Mouse (Mus musculus) left cerebral cortex, postnatal 10 days (tissue): Measurements from ENCODE around the gene Ptpn6. TPM values are rescaled to one million over a fixed set of nuclear protein-coding genes. Genes with fewer than 3 reads are reported as not detected.

Experiments used
- DNase-seq, 2 experiments: peaks; one replicate each; pipeline ENCODE4 v3.0.0; 2021 to 2022; ENCODE audit warnings: low spot score in 2 of 2, mixed read lengths in 1 of 2; ENCODE audit errors: extremely low spot score in 1 of 2
- intact Hi-C: fragments of 180-260 bp; cut with DNase I; formaldehyde crosslinking; loops from one replicate; pipeline ENCODE4 v1.15.1; 2025
- total RNA-seq, 2 experiments: library from RNA; stranded (reverse); gene quantifications; 2 replicates each; pipeline ENCODE4 v1.2.3; 2021

Gene Ptpn6
- total RNA-seq, 2 experiments from 2014 or later: 3.4 to 4.7 TPM

DNA sequence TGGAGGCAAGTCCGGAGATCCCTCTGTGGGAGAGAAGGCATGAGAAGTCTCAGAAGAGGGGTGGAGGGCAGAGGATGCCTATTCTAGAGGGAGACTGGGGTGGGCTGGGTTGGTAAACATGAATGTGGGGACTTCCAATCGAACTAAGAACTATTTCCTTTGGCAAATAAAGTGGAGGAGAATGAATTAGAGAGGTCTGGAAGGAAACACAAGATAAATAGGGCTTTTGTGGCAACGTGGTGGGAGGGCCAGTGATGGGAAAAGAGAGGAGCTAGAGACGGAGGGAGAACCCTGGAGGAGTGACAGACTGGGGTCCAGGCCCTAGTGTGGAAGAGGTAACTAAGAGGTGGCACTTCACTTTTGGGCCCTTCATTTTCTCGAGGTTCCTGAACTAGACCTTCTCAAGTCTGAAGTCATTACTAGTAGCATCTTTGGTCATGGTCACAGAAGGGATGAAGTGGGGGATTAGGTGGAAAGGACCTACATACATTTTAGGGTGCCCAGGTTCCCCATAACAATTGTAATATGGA lies 18.9 kb upstream of the Ptpn6 start:
- DNase-seq: no peak
- intact Hi-C loops: loop anchor here (5.0 kb wide), 1 partner anchor 50 kb away; the partner anchor contains the start of gene Spsb2

DNA sequence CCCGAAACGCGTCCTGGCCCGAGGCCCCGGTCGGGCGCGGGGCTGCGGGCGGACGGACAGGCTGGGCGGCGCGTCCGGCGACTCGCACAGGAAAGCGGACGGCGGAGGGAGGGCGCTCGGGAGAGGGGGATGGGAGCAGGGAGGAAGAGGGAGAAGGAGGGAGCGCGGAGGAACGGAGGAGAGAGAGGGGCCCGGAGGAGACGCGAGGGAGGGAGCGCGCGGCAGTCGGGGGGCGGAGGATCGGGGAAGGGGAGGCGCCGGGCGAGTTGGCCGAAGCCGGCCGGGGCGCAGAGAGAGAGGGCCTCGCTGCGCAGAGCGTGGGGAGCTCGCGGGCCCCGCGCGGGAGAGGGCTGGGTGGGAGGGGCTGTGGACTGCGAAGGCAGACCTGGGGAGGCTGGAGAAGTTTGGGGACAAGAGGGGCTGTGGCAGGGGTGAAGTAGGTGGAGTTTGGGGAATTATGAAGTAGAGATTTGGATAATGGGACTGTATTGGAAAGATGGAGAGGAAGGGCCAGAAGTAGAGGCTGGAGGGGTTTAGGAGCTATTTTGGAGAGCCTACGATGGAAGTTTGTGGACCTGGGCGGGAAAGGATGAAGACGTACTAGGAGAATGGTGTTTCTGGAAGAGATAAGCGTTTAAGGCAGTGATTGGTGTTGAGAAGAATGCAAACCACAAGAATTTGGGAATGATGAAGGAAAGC lies 18.3 kb upstream of the Ptpn6 start:
- intact Hi-C loops: loop anchor here (5.0 kb wide), 1 partner anchor 50 kb away; the partner anchor contains the start of gene Spsb2
- DNase-seq: peak; percentile 70 to 94

DNA sequence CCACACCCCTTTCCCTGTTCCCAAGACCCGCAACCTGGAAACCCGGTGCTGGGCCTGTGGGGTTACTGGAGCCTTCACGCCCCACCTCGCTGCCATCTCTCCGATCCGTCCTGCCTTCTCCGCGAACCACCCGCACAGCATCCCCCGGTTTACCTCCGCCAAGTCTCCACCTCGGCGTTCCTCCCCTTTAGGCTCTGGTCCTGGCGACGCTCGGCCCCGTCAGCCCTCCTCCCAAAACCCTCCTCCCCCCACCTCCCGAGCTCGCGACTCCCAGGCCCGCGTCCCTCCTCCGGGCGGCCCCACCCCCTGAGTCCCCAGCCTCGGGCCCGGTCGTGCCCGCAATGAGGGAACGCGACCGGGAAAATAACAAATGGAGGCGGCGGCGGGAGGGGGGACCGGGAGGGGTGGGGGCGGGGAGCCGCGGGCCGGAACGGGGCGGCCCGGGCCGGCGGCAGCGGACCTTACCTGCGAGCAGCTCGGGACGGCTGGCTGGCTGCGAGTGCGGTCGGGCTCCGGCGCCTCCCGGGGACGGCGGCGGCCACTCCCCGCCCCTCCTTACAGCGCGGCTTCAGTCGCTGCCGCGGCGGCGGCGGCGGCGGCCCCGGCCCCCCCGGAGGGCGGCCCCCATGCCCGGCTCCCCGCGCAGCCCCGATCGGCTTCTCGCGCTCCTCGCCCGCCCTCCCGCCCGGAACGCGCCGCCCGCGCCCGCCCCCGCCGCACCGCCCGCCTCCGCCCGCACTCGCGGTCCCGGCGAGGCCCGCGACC lies 17.5 kb upstream of the Ptpn6 start, which contains the start of the genes Gm45234 and Atn1:
TSS of gene Gm45234 (minus strand) at position 191 of the 765 bp plus-strand sequence.
TSS of gene Atn1 (minus strand) at position 694 of the 765 bp plus-strand sequence.
- DNase-seq: peak in 1 of 2 experiments; percentile 88
- intact Hi-C loops: loop anchor here (5.0 kb wide), 1 partner anchor 51 kb away; the partner anchor contains the start of gene Spsb2

DNA sequence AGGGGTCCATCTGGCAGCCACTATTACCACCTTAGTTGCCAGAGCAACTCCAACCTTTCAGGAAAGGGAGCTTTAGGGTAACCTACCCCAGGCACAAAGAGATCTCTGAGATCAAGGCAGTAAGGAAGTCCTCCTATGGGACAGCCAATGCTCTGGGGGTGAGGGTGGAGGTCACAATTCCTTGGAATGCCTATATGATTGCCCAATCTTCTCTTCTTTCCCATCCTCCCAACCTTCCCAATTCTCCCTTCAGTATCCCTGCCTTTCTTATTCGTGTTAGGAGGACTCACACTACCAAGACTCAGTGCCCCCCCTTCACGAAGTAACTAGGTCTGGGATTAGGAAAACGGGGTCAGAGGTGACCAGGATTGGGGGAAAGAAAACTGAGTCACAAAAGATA lies 16.8 kb upstream of the Ptpn6 start:
- no peak for DNase-seq
- intact Hi-C loops: loop anchor here (5.0 kb wide), 1 partner anchor 52 kb away; the partner anchor contains the start of gene Spsb2

DNA sequence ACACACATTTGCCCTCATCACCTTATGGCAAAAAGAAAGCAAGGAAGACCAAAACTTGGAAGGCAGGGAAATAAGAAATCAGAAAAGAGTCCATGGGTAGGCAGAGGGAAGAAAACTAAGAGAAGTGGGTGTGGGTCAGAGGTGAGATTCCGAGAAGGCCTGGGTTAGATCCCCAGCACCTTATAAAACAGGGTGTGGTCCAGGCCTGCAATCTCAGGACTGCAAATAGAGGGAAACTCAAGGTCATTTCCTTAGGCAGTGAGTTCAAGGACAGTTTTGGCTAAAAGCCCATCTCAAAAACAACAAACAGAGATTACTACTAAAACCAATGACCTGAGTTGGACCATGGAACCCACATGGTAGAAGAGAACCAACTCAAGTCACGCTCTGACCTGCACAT lies 15.3 kb upstream of the Ptpn6 start:
- intact Hi-C loops: no loop called here
- DNase-seq: no peak

DNA sequence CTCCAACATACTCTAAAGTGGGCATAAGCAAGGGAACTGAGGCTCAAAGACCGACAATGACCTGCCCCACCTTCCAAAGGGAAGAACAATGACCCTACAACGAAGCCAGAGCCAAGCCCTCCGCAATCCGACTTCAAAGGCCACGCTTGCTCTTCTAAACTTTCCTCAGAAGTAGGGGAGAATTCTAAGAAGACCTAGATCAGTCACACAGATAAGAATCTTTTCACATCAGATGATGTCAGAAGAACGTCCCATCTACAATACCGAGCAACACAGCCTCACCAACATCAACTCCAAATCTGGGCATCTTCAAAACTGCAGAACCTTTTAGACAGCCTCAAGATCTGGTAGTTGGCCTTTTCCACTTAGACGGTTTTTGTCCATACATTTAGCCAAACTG lies 11.9 kb upstream of the Ptpn6 start:
- no peak for DNase-seq
- intact Hi-C loops: no loop called here

DNA sequence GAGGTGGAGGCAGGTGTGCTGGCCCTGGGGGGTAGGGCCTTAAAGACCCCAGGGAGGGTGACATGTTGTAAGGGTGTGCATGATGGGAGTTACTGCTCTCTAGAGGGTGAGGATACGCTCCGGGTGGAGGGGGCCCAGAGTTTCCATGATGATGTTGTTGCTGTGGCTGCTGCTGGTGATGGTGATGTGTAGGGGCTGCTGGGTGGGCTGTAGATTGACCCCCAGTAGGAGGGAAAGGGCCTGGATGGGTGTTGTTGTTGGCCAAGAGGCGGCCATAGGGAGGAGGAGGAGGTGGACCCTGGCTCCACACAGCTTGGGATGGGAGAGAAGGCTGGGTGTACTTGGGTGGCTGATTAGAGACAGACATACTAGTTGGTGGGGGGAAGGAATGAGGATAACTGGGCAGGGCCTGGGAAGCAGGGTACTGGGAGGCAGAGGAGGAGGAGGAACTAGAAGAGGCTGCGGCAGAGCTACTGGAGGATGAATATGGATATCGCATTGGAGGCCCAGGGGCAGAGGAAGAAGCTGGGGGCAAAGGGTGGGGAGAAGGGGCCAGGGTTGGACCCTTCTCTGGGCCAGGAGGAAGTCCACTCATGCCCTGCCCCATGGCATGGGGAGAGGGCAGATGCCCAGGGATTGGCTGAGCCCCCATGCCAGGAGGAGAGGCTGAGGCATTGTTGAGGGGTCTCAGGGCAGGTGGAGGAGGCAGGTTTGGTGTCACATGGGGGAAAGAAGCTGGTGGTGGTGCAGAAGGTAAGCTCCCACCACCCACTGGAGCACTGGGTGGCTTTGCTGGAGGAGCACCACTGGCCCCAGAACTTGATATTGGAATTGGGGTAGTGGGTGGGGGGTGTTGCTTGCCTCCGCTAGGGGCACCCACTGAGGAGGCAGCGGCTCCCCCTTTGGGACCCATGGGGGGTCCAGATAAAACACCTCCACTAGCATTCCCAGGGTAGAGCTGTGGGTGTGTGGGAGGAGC lies 8.4 kb upstream of the Ptpn6 start:
- intact Hi-C loops: no loop called here
- peak in 1 of 2 experiments; percentile 29 for DNase-seq

DNA sequence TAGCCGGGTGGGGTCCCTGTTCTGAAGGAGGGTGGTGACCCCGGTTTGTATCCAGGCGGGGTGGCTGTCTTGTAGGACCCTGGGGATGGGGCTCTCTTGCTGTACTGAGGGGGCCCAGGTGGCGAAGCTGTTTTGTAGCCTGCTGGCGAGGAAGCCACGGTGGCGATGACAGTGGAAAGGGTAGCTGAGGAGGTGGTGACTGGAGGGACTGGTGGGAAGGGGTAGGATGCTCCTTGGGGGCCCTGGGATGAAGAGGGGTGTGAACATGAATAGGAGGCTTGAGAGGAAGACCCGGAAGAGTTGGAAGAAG lies 7.7 kb upstream of the Ptpn6 start:
- intact Hi-C loops: no loop called here
- DNase-seq: peak in 1 of 2 experiments; percentile 36

DNA sequence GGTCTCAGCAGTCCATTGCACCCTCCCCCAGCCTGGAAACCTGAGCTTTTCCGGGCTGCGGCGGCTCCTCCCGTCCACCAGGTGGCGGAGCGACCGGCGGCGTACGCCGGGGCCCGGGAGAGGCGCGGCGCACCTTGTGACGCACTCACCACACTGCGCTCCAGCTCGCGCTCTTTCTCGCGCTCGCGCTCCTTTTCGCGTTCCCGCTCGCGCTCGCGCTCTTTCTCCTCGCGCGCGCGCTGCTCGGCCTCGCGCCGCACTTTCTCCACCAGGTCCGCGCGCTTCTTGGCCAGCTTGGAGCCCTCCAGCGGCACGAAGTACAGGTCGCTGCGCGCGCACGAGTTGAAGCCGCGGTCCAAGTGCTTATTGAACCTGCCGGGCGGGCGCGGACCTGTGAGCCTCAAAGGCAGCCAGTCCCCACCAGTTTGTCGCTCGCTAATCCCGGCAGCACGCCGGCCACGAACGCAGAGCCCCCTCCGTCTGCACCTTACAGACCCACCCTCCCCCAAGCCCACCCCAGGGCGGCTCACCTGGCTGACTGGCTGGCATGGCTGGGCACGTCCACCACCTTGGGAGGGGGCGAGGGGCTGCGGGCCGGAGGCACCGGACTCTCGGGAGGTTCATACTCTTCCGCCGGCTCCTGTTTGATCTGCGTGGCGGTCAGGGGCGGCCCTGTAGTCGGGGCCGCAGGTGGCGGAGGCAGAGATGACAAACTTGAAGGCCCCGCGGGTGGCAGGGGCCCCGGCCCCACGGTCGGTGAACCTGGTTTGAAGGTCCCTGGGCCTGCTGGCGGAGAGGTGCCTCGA lies 7.2 kb upstream of the Ptpn6 start:
- DNase-seq: peak; percentile 92 to 95
- intact Hi-C loops: no loop called here

DNA sequence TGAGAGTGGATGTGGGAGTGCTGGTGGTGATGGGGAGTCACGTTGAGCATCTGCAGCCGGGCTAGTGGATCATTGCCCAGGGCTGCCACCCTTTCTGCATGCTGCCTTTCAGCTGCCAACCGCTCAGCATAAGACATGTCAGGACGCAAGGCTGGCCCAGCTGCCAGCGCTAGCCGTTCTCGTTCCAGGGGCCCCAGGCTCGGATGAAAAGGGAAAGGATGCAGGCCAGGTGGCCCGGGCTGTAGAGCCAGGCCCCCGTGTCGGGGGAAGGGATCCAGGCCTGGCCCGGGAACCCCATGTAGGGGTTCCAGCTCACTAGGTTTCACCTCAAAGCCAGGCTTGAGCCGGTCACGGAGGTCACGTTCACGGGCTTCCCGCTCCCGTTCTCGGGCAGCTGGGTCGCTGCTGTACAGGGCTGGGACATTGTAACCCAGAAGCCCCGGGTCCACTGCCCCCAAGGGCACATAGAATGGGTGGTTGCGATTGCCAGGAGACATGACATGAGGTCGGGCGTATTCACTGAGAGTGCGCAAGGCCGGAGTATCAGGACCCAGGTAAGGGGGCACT lies 6.3 kb upstream of the Ptpn6 start:
- intact Hi-C loops: no loop called here
- peak in 1 of 2 experiments; percentile 72 for DNase-seq

DNA sequence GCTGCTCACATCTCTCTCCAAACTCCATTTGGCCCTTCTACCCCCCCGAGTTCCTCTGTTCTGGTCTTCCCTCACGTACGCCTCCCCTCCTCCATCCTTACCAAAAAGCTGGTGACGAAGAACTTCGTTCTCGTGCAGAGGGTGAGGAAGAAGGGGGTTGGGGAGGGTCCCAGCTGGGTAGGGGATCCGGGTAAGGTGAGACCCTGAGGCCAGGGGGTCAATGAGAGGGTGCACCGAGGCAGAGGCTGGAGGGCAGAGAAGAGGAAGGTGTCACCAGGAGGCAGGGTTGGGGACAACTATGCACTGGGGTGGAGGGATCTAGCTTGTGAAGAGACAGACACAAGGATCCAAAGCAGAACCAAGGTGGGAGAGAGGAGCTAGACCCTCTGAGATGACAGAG lies 5.1 kb upstream of the Ptpn6 start:
- intact Hi-C loops: no loop called here
- DNase-seq: peak in 1 of 2 experiments; percentile 49

DNA sequence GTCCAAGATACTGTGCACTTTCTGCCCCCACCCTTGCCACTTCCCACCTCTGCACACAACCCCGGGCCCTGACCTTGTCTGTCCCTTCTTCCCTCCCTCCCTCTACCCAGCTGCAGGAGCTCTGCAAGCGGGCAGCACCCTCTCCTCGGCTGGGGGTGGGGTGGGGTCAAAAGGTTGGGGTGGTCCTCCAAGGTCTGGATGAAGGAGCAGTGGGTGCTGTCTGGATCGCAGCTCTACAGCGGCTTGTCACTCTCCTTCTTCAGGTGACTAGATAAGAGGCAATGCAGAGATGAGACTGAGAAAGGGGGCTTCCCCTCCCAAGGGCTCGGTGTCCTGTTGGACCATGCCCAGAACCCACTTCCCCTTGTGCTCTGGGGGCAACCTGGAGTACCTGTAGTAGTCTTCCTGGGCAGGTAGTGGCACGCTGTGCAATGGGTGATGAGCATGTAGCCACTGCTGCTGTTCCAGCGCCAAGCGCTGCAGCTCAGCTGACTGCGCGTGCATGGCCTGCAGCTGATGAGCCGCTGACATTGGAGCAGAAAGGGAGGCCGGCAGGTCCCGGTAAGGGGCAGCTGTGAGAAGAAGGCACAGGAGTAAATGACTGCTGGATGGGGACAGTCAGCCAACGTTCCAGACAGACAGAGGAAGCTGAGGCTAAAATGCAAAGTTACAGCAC lies 4.5 kb upstream of the Ptpn6 start:
- intact Hi-C loops: no loop called here
- DNase-seq: peak in 1 of 2 experiments; percentile 59

DNA sequence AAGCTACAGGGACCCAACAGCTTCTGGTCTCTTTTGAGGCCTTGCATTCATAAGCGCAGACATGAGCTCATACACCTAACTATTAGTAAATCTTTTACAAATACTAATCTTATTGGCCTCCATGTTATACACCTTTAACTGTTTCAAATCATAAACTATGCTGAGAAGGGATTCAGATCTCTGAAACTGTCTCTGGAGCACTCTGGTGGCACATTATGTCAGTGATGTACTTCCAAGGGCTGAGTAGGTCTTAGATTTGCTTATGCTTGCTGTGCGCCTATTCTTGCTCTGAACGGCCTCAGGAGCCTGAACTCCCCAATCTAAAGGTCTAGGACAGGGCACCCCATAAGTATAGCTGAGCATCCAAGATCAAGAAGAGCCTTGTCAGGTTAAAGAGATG lies 3.3 kb upstream of the Ptpn6 start:
- intact Hi-C loops: no loop called here
- no peak for DNase-seq

DNA sequence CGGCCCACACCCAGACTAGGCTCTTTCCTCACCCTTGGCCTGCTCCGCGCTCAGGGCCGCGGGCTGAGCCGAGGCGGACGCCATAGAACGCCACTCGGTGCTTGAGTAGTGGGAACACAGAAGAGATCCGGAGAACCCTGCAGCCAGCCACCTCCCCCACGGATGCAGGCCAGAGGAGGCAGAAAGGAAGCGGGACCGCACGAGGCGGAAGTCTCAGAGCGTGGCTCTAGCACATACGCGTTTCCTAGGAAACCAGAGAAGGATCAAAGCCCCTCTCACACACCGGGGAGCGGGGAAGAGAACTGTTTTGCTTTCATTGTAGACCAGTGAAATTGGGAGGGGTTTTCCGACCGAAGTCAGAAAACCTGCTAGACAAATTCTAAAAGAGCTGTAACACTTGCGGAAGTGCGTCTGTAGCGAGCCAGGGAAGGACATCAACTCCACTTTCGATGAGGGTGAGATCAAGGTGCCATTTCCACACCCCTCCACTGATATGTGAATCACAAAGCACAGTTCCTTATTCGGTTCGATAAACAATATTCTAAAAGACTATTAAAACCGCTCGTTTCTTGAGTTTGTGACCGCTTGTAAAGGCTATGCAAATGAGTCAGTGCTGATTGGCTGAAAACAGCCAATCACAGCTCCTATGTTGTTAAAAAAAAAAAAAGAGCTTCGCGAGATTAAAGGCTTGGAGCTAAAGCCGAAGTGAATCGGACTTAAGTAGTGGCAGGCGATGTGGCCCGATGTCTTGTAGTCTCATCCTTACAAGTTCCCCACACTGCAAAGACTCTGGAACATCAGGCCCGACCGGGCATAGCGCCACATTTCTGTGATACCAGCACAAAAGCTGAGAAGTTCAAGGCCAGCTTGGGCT lies 2.6 kb upstream of the Ptpn6 start, which contains the start of gene Grcc10:
TSS of gene Grcc10 (minus strand) at position 487 of the 874 bp plus-strand sequence.
- DNase-seq: peak; percentile 91 to 95
- intact Hi-C loops: no loop called here

DNA sequence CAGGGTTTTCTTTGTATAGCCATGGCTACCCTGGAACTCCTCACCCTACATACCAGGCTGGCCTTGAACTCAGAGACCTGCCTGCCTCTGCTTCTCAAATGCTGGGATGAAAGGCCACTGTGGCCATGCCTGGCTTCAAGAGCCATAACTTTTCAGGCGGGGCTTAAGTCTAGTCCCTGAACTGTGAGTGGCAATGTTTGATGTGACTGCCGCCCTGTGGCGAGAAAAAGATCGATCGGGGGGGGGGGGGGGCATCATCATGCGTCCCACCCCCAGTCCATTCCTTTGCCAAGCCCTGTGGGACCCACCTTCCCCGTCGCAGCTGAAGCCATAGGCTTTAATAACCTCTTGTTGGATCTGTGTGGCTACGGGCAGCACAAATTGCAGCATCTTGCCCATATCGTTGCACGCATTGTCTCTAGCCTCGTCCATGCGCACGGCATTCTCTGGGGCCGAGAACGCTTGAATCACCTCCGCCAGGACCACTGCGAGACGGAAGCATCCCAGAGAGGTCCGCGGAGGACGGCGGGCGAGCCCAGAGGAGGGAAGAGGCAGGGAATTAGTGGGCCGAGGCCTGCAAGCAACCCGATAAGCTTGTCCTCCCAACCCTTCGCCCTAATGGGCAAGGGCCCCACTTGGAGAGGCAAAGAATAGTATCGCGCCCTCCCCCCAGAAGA lies 1.8 kb upstream of the Ptpn6 start:
- peak; percentile 52 to 71 for DNase-seq
- intact Hi-C loops: no loop called here
